Mouse (Mus musculus): ENCODE measurements around the gene Cdc42se2.
A peak's percentile ranks its signal among the peaks of the same experiment; 100 is the strongest.

The Cdc42se2 gene

DNA sequence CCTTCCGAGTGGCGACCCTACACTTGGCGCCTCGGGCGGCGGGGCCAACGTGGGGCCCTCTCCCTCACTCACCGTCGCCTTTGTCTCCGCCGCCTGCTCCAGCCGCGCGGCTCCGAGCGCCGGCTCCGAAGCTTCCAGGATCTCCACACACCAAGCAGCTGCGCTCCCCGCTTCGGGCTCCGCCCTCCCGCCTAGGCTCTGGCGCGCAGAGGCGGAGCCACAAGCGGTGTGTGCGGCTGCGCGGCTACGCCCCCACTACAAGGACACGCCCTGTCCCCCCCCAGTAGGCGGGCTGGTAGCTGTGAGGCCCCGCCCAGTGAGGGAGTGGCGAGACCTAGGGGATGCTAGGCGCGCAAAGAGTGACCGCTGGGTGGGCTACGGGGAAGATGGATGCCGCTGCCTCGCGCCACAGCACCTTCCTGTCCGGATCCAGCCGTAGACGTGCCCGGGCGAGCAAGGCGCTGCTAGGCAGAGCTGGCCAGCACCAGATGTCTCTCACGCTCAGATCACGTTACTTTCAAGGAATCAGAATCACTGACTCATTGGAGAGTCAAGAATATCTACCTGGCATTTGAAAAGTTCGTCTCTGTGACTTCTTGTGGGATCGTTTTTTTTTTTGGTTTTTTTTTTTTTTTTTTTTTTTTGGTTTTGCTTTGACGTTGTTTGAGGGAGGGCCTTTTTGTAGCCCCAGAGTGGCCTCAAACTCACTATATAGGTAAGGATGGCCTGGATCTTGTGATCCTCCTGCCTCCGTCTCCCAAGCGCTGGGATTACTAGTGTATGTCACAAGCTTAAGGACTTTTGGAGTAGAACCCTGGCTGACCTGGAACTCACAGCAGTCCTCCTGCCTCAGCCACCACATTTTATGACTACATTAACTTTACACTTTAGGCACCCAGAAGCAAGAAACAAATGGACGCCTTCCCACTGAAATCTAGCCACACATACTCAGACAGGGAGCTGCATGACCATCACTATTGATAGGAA lies at the start of gene Cdc42se2:
Gene Cdc42se2 (minus strand): TSS at position 188 of the 987 bp plus-strand sequence.
- DNase-seq (ENCODE audit: low read depth): peak; percentile 96

DNA sequence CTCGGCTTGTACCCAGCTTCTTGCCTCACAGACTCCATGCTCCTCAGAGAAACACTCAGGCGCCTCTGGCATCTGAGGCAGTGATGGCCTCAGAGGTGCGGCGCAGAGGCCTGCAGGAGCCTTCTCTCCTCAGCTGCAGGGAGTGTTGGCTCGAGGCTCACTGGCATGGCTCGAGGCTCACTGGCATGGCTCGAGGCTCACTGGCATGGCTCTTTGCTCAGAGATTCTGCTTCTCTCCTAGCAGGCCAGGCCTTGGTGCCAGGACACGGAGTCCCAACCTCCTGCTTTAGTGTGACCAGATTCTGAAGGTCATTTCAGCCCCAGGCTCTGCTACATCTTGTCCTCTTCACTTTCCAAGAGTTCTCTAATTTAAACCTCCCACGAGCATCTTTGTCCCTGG lies 48.6 kb upstream of the Cdc42se2 start:
- no peak for DNase-seq (ENCODE audit: low read depth)

DNA sequence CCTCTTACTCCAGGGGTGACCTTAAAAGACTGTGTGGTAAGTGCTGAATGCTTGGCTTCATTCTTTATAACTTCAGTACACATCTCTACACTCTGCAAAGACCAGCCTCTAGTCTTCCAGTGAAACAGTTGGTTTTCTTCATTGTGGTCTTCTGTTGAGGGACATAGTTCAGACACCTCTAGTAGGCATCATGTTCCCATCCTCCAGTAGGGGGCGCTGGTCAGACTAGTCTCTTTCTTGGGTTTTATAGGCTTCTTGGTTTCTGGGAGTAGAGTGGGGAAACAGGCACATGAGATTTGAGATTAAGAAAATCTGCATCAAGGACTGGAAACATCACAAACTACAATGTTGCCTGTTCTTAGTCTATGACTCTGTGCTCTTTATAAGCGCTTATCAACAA lies 47.1 kb upstream of the Cdc42se2 start:
- DNase-seq (ENCODE audit: low read depth): peak; percentile 38

DNA sequence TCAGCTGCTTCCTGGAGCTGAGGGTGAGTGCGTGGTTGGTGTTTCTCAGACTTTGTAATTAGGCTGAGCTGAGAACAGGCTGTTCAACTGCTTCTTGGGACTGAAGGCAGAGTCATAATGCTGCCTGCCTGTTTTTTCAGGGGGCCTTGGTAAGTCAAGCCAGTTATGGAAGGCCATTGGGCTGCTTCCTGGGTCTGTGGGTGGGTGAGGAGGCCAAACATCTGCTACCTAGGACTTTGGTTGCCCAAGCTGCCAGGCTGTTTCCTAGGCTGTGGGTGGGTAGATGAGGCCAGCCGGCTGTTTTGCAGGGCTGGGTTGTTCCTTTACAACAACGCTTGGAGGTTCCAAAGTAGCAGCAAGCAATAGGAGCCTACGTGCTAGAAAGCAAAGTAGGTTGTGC lies 46.4 kb upstream of the Cdc42se2 start:
- DNase-seq (ENCODE audit: low read depth): no peak

DNA sequence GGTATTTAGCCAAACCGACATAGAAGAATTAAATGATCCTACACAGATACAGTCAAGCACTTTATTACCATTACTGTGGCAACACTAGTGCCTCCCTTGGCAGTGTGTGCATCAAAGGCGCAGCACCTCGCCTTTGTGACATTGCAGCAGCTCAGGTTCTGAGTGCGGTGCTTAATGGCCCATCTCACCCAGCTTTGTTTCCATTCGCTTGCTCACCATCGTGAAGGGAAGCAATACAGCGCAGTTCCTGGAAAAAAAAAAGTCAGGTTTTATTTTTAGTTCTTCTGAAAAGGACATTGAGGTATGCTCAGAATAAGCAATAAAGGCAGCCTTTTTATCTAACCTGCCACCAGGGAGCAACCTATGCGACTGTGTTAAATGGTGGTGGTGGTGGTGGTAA lies 39.3 kb upstream of the Cdc42se2 start:
- DNase-seq (ENCODE audit: low read depth): no peak

DNA sequence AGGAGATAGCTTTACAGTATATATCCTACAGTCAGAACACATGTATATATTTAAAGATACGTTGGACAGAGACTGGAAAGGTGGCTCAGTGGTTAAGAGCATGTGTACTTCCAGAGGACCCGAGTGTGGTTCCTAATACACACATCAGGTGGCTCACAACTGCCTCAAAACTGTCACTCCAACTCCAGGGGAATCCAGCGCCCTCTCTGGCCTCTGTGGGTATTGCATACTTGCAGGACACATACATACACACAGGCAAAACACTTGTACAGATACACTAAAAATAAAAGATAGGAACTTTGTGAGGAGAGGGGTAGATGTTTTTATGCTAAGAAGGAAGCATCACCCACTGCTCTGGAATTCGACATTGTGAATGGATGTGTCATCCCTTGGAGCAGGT lies 38.3 kb upstream of the Cdc42se2 start:
- no peak for DNase-seq (ENCODE audit: low read depth)

DNA sequence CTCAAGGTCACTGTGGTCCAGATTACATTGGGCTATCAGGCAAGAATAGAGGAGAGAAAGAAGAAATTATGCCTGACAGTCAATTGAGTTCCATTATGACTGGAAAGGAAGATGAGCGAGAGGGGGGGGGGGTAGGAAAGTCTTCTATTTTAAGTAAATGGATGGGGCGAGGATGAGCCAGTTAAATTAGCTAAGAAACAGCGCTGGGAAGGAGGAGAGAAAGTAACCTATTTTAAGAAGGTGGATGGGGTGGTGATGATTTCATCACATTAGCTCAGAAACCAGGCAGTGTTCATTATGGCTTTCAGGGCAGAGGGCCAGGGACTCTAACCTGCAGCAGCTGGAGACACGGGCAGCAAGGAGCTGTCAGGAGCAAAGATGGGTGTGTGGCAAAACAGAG lies 36.0 kb upstream of the Cdc42se2 start:
- no peak for DNase-seq (ENCODE audit: low read depth)

DNA sequence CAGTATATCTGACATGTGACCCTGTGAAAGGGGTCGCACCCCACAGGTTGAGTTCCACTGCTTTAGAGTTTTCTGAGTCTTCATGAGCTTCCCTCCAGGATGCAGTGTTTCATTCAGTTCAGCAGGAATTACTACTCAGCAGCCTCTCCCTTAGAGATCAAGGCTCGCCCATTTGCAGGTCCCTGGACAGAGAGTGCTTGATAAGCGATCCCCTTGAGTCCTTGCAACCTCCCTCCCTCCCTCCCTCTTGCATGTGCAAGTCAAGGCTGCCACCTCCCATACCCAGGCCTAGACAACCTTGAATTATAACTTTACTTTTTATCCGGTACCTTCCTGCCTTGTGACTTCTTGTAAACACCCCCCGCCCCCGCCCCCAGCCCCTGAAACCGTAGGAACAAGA lies 32.0 kb upstream of the Cdc42se2 start:
- no peak for DNase-seq (ENCODE audit: low read depth)

DNA sequence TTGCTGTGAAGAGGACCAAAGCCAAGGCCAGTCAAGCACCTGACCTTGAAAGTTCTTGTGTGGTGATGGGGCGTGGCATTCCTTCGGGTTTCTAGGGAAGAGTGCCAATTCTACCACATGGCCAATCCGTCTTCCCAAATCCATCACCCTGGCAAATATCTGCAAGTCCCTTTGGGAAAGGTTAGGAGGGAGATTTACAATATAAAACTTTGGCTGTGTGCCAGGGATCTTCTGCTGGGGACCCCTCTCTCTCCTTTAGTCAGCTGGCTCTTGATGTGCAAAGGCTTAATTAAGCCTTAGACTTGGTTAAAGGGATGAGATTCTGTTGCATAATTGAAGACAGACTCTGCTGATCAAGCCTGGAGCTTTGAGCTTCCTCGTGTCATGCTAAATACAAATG lies 30.0 kb upstream of the Cdc42se2 start:
- DNase-seq (ENCODE audit: low read depth): no peak

DNA sequence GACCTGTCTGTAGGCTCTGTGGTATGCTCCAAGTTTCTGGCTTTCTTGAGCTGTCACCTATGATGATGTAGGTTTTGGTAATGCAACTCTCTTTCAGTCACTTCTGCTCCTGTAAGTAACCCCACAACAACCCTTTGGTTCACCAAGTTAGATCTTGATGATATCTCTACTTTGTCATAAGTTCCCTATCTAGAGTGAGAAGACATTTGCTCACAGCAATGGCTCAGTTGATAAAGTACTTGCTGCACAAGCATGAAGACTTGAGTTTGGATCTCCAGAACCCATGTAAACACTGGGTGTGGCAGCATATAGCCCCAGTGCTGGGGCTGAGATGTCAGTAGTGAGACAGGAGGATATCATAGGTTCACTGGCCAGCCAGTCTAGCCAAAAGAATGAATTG lies 28.2 kb upstream of the Cdc42se2 start:
- no peak for DNase-seq (ENCODE audit: low read depth)

DNA sequence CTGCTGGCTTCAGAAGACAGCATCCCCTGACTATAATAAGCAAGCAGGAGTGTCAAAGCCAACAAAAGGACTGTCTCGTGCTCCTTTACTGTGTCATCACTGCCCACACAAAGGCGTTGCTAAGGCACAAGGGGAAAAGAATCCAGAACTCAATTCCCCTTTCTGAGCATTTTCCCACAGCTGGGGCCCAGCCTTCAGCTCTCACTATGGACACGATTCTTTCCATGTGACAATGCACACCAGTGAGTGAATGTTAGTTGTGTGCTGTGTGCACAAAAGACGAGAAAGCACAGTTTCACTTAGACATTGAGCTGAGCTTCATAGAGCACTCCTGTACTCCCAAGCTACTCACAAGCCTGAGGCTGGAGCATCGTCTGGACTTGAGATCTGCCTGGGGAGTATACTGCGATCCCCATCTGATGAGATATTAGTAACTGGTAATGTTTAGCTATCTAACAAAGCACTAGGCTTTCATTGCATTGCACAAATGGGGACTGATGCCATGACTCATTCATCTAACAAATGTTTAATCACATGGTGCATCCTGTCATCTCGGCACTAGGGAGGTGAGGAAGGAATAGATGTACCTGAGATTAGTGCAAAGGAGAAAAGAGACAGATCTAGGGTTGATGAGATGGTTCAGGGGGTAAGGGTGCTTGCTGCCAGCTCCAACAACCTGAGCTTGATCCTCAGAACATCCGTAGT lies 25.5 kb upstream of the Cdc42se2 start:
- no peak for DNase-seq (ENCODE audit: low read depth)

DNA sequence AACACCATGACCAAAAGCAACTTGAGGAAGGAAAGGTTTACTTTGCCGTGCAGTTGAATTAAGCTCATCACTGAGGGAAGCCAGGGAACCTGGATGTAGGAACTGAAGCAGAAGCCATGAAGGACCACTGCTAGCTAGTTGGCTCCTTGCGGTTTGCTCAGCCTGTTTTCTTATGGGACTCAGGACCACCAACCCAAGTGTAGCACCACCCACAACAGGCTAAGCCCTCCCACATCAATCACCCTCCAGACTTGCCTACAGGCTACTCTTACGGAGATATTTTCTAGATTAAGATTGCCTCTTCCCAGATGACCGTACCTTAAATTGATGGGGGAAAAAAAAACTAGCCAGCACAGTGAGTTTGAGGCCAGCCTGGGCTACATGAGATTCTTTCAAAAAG lies 24.8 kb upstream of the Cdc42se2 start:
- DNase-seq (ENCODE audit: low read depth): no peak

DNA sequence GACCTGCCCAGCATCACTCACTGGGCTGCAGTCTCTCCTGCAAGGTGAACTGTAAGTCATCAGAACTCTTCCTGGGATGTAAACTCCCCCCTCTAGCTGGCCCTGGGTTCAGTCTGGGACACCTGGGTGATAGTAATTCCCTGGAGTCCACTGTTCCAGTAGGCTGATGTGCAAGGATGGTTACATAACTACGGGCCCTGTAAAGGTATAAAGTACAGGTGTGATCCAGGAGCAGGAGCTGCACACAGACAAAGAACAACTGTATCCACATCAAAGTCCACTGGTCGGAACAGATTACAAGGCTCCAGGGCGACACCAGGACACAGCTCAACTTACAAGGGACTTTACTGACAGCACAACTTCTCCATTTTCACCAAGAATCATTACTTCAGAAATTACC lies 23.6 kb upstream of the Cdc42se2 start:
- DNase-seq (ENCODE audit: low read depth): no peak

DNA sequence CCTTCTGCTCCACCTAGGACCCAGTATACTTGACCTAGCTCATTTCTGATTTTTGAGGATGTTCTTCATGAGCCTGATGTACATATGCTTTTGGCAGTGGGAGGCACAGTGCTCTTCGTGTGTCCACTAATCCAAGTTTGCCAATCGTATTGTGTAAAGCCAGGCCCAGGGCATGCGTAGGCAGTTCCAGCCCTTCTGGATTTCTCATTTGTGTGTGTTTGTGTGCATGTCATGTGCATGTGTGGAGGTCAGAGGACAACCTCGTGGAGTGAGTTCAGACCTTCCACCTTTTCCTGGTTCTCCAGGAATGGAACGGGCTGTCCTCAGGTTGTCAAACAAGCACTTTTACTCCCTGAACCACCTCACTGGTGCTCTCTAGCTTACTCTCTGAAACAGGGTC lies 22.1 kb upstream of the Cdc42se2 start:
- no peak for DNase-seq (ENCODE audit: low read depth)

DNA sequence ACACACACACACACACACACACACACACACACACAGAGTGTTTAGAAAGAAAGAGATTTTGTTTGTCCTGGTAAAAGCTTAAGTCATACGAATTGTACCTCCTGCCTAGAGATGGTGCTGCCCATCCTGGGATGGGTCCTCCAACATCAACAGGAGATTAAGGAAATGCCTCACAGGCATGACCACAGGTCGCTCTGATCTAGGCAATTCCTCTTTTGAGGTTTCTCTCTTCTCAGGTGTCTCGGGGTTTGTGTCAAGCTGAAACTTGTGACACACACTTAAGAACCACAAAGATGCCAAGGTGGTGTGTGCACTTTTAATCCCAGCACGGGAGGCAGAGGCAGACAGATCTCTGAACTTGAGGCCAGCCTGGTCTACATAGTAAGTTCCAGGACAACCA lies 20.7 kb upstream of the Cdc42se2 start:
- DNase-seq (ENCODE audit: low read depth): no peak

DNA sequence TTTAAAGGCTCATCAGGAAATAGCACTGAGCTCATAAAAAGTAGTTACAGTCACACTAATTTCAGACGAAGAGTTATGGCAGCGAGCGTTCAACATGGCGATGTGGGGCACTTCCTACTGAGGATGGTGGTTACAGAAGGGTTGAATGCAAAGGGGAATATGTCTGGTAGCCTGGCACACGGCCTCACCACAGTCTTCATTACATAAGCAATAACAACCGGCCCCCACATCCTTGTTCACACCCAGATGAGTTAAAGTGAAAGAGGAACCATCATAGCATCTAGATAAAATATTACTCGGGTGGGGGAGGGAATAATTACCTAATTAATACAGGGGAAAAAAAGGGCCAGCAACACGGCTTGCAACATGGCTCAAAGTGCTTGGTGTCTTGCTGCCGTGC lies 20.2 kb upstream of the Cdc42se2 start:
- peak; percentile 91 for DNase-seq (ENCODE audit: low read depth)

DNA sequence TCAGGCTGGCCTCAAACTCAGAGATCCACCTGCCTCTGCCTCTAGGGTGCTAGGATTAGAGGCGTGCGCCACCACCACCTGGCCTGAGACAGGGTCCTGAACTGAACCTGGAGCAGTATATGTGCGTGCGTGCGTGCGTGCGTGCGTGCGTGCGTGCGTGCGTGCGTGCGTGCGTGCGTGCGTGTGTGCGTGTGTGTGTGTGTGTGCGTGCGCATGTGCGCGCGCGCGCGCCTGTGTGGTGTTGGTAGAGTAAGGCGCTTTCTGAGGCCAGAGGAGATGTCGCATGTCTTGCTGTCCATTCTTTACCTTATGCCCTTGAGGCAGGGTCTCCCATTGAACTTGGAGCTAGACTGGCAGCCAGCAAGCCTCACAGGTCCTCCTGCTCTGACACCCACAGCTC lies 19.4 kb upstream of the Cdc42se2 start:
- no peak for DNase-seq (ENCODE audit: low read depth)

DNA sequence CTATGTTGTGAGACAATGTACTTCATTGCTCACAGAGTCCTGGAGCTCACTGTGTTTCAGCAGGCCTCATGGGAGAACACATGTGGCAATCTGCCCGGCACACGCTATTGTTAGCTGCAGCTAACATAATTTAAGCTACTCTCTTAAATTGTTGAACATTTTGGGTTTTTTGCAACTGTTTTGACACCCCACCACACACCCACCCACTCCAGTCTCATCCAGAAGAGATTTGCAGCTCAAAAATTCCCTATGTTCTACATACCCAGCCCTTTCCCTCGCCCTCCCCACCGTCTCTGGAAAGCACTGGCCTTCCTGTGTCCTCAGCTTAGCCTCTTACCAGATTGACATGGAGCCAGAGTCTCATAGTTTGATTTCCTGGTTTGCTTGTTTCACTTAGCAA lies 17.7 kb upstream of the Cdc42se2 start:
- DNase-seq (ENCODE audit: low read depth): no peak

DNA sequence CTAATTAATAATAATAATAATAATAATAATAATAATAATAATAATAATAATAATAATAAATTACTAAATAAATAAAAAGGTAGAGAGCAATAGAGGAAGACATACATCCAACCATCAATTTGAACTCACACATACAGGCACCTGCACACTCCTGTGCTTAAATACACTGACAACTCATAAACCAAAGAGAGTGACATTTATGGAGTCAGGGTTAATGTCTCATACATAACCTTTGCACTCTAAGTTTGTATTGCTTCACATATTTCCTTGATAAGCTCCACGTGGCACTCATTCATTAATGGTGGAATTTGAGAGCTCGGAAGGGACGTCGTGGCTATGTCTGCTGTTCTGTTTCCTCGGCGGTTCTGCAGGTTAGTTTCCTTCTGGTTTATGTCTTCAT lies 15.1 kb upstream of the Cdc42se2 start:
- peak; percentile 35 for DNase-seq (ENCODE audit: low read depth)

DNA sequence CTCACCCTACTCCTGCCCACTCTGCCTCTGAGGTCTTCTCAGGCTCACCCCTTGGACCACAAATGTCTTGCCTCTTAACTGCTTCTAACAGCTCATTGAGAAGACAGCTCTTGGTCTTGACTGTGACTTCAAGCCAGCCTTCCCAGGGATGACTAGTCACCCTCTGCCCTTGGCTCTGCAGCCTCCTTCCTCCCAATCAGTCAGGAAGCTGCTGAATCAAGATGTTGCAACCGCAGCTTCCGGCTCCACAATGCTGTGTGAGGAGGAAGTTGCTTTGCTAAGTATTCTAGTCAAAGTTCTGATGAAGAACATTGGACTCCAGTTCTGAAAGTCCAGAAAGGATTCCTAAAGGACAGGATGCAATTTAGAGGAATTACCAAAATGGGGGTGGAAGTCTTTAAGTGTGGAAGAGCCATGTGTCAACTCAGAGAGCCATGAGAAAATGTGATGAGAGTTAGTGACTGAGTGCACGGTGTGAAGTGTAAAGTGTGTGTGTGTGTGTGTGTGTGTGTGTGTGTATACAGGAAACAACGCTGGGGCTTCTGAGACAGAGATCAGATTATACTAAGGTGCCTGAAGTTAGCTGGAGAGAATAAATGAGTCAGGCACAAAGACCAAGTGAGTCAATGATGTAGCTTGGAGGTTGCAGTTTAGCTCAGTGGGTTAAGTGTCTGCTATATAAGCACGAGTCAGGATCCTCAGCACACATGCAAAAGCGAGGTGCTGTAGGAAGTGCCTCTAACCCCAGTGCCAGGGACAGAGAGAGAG lies 14.5 kb upstream of the Cdc42se2 start:
- DNase-seq (ENCODE audit: low read depth): peak; percentile 99

DNA sequence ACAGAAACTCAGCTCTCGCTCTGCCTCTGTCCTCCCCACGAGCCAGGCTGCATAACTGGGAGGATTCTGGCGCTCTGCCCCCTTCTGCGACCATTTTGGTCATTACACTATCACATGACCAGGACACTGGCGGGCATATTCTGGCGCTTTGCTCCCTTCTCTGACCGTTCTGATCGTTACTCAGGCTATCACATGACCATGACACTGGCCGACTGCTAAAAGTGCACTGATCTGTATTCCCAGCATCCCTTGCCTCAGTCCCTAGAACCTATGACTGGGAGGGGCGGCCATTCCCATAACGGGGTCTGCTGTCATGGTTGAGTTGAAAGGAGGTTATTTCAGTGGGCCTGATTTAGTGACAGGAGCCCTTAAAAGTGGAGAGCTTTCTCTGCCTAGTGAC lies 9.1 kb upstream of the Cdc42se2 start:
- DNase-seq (ENCODE audit: low read depth): no peak

DNA sequence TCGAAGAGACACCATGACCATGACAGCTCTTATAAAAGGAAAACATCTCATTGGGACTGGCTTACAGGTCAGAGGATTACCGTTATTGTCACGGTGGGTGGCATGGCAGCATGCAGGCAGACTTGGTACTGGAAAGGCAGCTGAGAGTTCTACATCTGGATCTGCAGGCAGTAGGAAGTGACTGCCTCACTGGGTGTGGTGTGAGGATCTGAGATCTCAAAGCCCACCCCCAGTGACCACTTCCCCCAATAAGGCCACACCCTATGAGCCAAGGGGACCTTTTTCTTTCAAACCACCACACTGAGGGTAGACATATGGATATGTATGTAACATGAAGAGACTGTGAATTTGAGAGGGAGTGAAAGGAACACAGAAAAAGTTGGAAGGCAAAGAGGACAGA lies 7.2 kb upstream of the Cdc42se2 start:
- no peak for DNase-seq (ENCODE audit: low read depth)

DNA sequence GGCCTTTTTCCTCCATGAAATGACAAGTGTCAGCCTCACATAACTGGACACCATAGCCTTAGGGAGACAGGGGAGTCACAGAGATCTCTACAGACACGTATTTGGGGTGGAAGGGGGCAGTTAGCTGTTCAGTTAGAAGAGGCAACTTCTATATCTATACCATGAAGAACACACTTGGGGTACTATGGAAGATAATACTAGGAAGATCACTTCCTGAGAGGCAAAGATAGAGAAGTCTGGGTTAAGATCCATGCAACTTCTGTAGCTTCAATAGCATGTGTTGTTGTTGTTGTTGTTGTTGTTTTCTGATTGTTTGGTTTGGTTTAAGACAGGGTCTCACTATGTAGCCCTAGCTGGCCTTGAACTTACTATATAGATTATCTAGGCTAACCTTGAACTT lies 5.7 kb upstream of the Cdc42se2 start:
- DNase-seq (ENCODE audit: low read depth): no peak
